Mouse (Mus musculus) heart, embryonic 11.5 days (tissue): ENCODE measurements around the gene Fcrlb. TPM values are rescaled to one million over a fixed set of nuclear protein-coding genes. Genes with fewer than 3 reads are reported as not detected.
A peak's percentile ranks its signal among the peaks of the same experiment; 100 is the strongest.

Experiments used
- ATAC-seq: fragments of 200-750 bp; cut with Nextera tagmentation; replicated peaks from 2 replicates; pipeline ENCODE4 v1.8.0; 2017; ENCODE audit warnings: moderate library complexity; ENCODE audit not compliant: insufficient number of reproducible peaks, low FRiP score, low TSS enrichment
- H3K27ac ChIP-seq: fragments of 300-500 bp; sonication (generic); 2 replicates; pipeline ENCODE4 v1.5.1; 2014; ENCODE audit warnings: mild to moderate bottlenecking, low read depth, low read length
- H3K27me3 ChIP-seq: fragments of 300-500 bp; sonication (generic); 2 replicates; pipeline ENCODE4 v1.6.1; 2014; ENCODE audit warnings: mild to moderate bottlenecking, low read length, mixed read lengths; ENCODE audit not compliant: control insufficient read depth, insufficient read depth
- H3K36me3 ChIP-seq: fragments of 300-500 bp; sonication (generic); 2 replicates; pipeline ENCODE4 v1.6.1; 2014; ENCODE audit warnings: mild to moderate bottlenecking, low read length, moderate library complexity, mixed read lengths; ENCODE audit not compliant: control insufficient read depth, insufficient read depth
- H3K4me1 ChIP-seq: fragments of 300-500 bp; sonication (generic); 2 replicates; pipeline ENCODE4 v1.6.1; 2014; ENCODE audit warnings: low read length; ENCODE audit not compliant: control insufficient read depth, insufficient read depth
- H3K4me2 ChIP-seq: fragments of 300-500 bp; sonication (generic); 2 replicates; pipeline ENCODE4 v1.6.1; 2014; ENCODE audit warnings: mild to moderate bottlenecking, moderate library complexity
- H3K4me3 ChIP-seq: fragments of 300-500 bp; sonication (generic); 2 replicates; pipeline ENCODE4 v1.5.1; 2014; ENCODE audit warnings: low read depth, low read length
- H3K9ac ChIP-seq: fragments of 300-500 bp; sonication (generic); 2 replicates; pipeline ENCODE4 v1.6.1; 2014; ENCODE audit warnings: mild to moderate bottlenecking, low read depth, low read length, moderate library complexity
- H3K9me3 ChIP-seq: fragments of 300-500 bp; sonication (generic); replicated peaks from 2 replicates; pipeline ENCODE4 v1.6.1; 2016; ENCODE audit warnings: low read length; ENCODE audit not compliant: control insufficient read depth
- WGBS: fragments of 180-500 bp; shearing (Covaris S2); extraction: QIAGEN DNeasy Blood & Tissue Kit; methylation state at CpG from one replicate; pipeline ENCODE4 v1.1.7; 2014; ENCODE audit not compliant: insufficient replicate concordance; 5-methylcytosine and 5-hydroxymethylcytosine counted together
- polyA plus RNA-seq: library from polyadenylated mRNA; unstranded; fragments of >200 nt; fragmentation: Nextera tagmentation; extraction: Ambion mirVana; gene quantifications from 2 replicates; pipeline ENCODE4 v1.2.1, GENCODE M21; 2014

Gene Fcrlb
- polyA plus RNA-seq, 1 experiment from 2014 or later = not detected

DNA sequence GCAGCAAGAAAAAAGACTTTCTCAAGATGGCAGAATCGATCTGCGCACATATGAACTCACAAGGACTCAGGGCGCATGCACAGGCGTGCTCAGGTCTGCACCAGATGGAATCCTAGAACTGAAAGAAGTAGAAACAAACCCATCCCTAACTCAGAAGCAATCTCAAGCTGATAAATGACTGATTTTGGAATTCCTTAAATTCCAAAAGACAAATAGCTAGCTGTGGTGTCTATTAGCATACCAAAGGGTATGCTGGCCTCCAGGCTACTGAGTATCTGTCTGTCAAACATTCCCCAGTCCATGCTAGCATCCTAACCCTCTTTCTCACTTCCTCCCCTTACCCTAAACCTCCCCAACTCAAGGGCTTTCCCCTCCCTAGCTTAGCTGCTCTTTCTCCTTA, 23.4 kb downstream of the Fcrlb start:
- Histone ChIP-seq H3K9ac (no peak overlapping the region), H3K36me3 (no peaks in the 10 kb centered on the region), H3K27me3 (no peaks in the 10 kb centered on the region), H3K4me1 (peaks cover 2% of the 10 kb centered on the region; the same call in 1 of the 2 replicates), H3K4me2 (no peak overlapping the region), H3K4me3 (no peak overlapping the region), H3K27ac (no peak overlapping the region), H3K9me3 (no peaks in the 10 kb centered on the region)
- 80% methylated on average over 4 of the region's 4 CpGs for WGBS
- ATAC-seq = no peak

GRCm38 (mm10) chr1:170886044-170886458, 26.7 kb downstream of the Fcrlb start:
- H3K36me3 ChIP-seq = no peaks in the 10 kb centered on the region
- no peak overlapping the region for H3K9ac ChIP-seq
- H3K4me3 ChIP-seq = no peak overlapping the region
- H3K9me3 ChIP-seq = no peaks in the 10 kb centered on the region
- H3K27ac ChIP-seq = no peak overlapping the region
- no peak for ATAC-seq
- no peak overlapping the region for H3K4me2 ChIP-seq
- H3K27me3 ChIP-seq = no peaks in the 10 kb centered on the region
- peaks cover 4% of the 10 kb centered on the region; the same call in 1 of the 2 replicates for H3K4me1 ChIP-seq
- WGBS = 59% methylated on average over 6 of the region's 6 CpGs

- Histone ChIP-seq H3K4me1 (peaks cover 4% of the 10 kb centered on the region; the same call in 1 of the 2 replicates), H3K27me3 (no peaks in the 10 kb centered on the region), H3K36me3 (0 out of 2 replicates have a peak, but pooled peaks cover 3% of the 10 kb centered on the region), H3K4me2 (peak within 1 kb of the TSS; percentile 90), H3K27ac (peak within 1 kb of the TSS; percentile 71), H3K9ac (peak within 1 kb of the TSS; percentile 91), H3K9me3 (no peaks in the 10 kb centered on the region), H3K4me3 (peak within 1 kb of the TSS; percentile 92)
- under 1% methylated on average over 46 of the region's 46 CpGs for WGBS
- ATAC-seq = peak; percentile 83
Observed at GRCm38 (mm10) chr1:170884978-170885561, 27.7 kb downstream of the Fcrlb start, which contains the start of the genes Gm26620 and Dusp12. Gene Gm26620, plus strand, starts transcription at chr1:170885065. Gene Dusp12, minus strand, starts transcription at chr1:170885540.

- Histone ChIP-seq H3K4me3 (peak overlapping the region; percentile 92), H3K36me3 (peaks cover 4% of the 10 kb centered on the region; the same call in 1 of the 2 replicates), H3K4me2 (peak overlapping the region; percentile 90), H3K4me1 (peaks cover 4% of the 10 kb centered on the region; the same call in 1 of the 2 replicates), H3K27me3 (no peaks in the 10 kb centered on the region), H3K9me3 (no peaks in the 10 kb centered on the region), H3K9ac (peak overlapping the region; percentile 91), H3K27ac (no peak overlapping the region)
- no peak for ATAC-seq
- WGBS = 24% methylated on average over 8 of the region's 8 CpGs
Observed at GRCm38 (mm10) chr1:170884390-170884789, 28.4 kb downstream of the Fcrlb start.

- no peak overlapping the region for H3K4me2 ChIP-seq
Observed at GRCm38 (mm10) chr1:170882915-170883485, 29.7 kb downstream of the Fcrlb start.

GRCm38 (mm10) chr1:170876906-170877305, 35.8 kb downstream of the Fcrlb start:
- no peak overlapping the region for H3K9ac ChIP-seq
- H3K4me1 ChIP-seq = no peaks in the 10 kb centered on the region
- peaks cover 9% of the 10 kb centered on the region for H3K36me3 ChIP-seq
- H3K4me2 ChIP-seq = no peak overlapping the region
- ATAC-seq = no peak
- 72% methylated on average over 5 of the region's 5 CpGs for WGBS
- H3K9me3 ChIP-seq = no peaks in the 10 kb centered on the region
- no peak overlapping the region for H3K27ac ChIP-seq
- H3K27me3 ChIP-seq = no peaks in the 10 kb centered on the region
- no peak overlapping the region for H3K4me3 ChIP-seq

More at GRCm38 (mm10) chr1:170882915-170883485, 29.7 kb downstream of the Fcrlb start:
- peaks cover 4% of the 10 kb centered on the region; the same call in 1 of the 2 replicates for H3K4me1 ChIP-seq
- ATAC-seq = no peak
- no peak overlapping the region for H3K27ac ChIP-seq
- WGBS = 78% methylated on average over 5 of the region's 5 CpGs
- no peak overlapping the region for H3K4me3 ChIP-seq
- H3K9me3 ChIP-seq = no peaks in the 10 kb centered on the region
- H3K27me3 ChIP-seq = no peaks in the 10 kb centered on the region
- H3K36me3 ChIP-seq = peaks cover 7% of the 10 kb centered on the region
- H3K9ac ChIP-seq = no peak overlapping the region

DNA sequence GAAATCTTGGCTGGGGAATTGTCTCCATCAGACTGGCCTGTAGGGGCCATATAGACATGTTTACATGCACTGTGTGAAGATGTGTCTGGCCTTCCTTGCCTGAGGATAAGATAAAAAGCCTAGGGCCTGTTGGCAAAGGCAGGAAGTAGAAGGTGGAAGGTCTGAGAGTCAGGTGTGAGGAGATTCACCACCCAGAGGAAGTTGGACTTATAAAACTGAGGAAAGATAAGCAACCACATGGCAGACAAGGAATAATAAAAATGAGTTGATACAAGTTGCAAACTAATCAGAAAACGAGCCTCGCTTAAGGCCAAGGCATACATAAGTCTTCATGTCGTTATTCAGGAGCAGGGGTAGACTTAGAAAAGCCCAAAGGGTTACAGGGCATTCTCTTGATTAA, 37.1 kb downstream of the Fcrlb start:
- ATAC-seq = no peak
- peaks cover 7% of the 10 kb centered on the region for H3K36me3 ChIP-seq
- WGBS = 82% methylated on average over 3 of the region's 3 CpGs

DNA sequence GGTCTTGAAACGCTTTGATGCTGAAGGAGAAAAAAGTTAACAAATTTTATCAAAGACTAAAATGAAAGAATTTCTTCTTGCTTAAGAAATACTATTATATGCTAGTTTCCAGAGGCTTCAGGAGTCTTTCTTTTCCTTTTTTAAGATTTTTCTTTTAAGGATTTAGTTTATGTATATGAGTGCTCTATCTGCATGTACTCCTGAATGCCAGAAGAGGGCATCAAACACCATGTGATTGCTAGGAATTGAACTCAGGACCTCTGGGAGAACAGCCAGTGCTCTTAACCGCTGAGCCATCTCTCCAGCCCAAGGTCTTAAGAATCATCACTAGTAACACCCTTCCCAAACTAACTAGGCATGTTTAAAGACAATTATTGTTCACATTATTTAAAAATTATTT, 40.8 kb downstream of the Fcrlb start:
- H3K27ac ChIP-seq = no peak overlapping the region
- H3K27me3 ChIP-seq = no peaks in the 10 kb centered on the region
- no peak for ATAC-seq
- H3K9ac ChIP-seq = no peak overlapping the region
- H3K9me3 ChIP-seq = no peaks in the 10 kb centered on the region
- 93% methylated on average over 2 of the region's 2 CpGs for WGBS
- H3K4me2 ChIP-seq = no peak overlapping the region
- H3K4me3 ChIP-seq = no peak overlapping the region
- H3K36me3 ChIP-seq = 0 out of 2 replicates have a peak, but pooled peaks cover 2% of the 10 kb centered on the region
- no peaks in the 10 kb centered on the region for H3K4me1 ChIP-seq

More for the DNA sequence above, 37.1 kb downstream of the Fcrlb start:
- no peak overlapping the region for H3K4me2 ChIP-seq
- no peak overlapping the region for H3K4me3 ChIP-seq
- H3K27ac ChIP-seq = no peak overlapping the region
- no peaks in the 10 kb centered on the region for H3K9me3 ChIP-seq
- no peaks in the 10 kb centered on the region for H3K27me3 ChIP-seq
- no peak overlapping the region for H3K9ac ChIP-seq
- no peaks in the 10 kb centered on the region for H3K4me1 ChIP-seq
